Mouse (Mus musculus): ENCODE data around the gene Dnajb7. TPM values are rescaled to one million over a fixed set of nuclear protein-coding genes. Genes with fewer than 3 reads are reported as not detected.

The Dnajb7 gene
- polyA plus RNA-seq, 1 experiment: not detected

GRCm38 (mm10) chr15:81356946-81357345 is 51.2 kb downstream of the Dnajb7 start:
- DNase-seq: no peak
- Histone ChIP-seq H3K4me1 (ENCODE audit: control insufficient read depth, insufficient read depth, low read length) (peaks cover 13% of the 10 kb centered on the region), H3K4me3 (replicated peaks; ENCODE audit: extremely low read depth, low read depth, low read length) (no peak overlapping the region)
- WGBS: 53% methylated on average over 5 of the region's 5 CpGs
- TF ChIP-seq CTCF (IDR thresholded peaks at IDR 0.05; ENCODE audit: insufficient read depth, low read length) (no peak), POLR2A (IDR thresholded peaks at IDR 0.05; ENCODE audit: borderline replicate concordance, extremely low read depth, low read depth, low read length) (no peak)

Other genes starting within 250 kb of the Dnajb7 start
- 32.8 and 39.0 TPM in 2 replicates for gene Mrtfa, start 217.5 kb downstream of the Dnajb7 start, polyA plus RNA-seq (2012; rRNA removed)
- 1.0 and 1.4 TPM in 2 replicates for gene Mchr1, start 172.8 kb downstream of the Dnajb7 start, polyA plus RNA-seq (2012; rRNA removed)
- 25.9 and 44.2 TPM in 2 replicates for gene Slc25a17, start 47.5 kb downstream of the Dnajb7 start, polyA plus RNA-seq (2012; rRNA removed)
- gene St13, start 8.2 kb downstream of the Dnajb7 start, polyA plus RNA-seq (2012; rRNA removed): 16.4 and 16.9 TPM in 2 replicates
- gene Xpnpep3, start 8.2 kb downstream of the Dnajb7 start, polyA plus RNA-seq (2012; rRNA removed): 6.8 and 7.2 TPM in 2 replicates
- 55.5 and 85.0 TPM in 2 replicates for gene Rbx1, start 58.0 kb upstream of the Dnajb7 start, polyA plus RNA-seq (2012; rRNA removed)
- 26.4 and 32.4 TPM in 2 replicates for gene Ep300, start 177.1 kb upstream of the Dnajb7 start, polyA plus RNA-seq (2012; rRNA removed)